ENCODE assay signal across 8 mouse cellular contexts in genomic region chr4:106920119-106920518, GRCm38 (mm10).
"Had no signal": no experiment of that assay in that cellular context is flagged by ENCODE, and none has a peak within 500 bp of the region (broad histone marks: within the 10 kb centered on the region; RNA-seq: fewer than 3 reads in every experiment).

No protein-coding gene starts in this region.

- ATAC-seq: intestine, postnatal 0 days; midbrain, embryonic 13.5 days had no signal

- H3K9ac ChIP-seq: lung, embryonic 15.5 days; midbrain, embryonic 13.5 days had no signal

- H3K27ac ChIP-seq: limb, embryonic 12.5 days; lung, embryonic 15.5 days; midbrain, embryonic 13.5 days; stomach, postnatal 0 days had no signal

- H3K4me3 ChIP-seq: limb, embryonic 12.5 days; lung, embryonic 15.5 days; midbrain, embryonic 13.5 days had no signal

- H3K4me2 ChIP-seq: limb, embryonic 12.5 days; lung, embryonic 15.5 days; midbrain, embryonic 13.5 days had no signal

- H3K27me3 ChIP-seq: limb, embryonic 12.5 days; lung, embryonic 15.5 days; midbrain, embryonic 13.5 days had no signal

- H3K9me3 ChIP-seq: limb, embryonic 12.5 days; lung, embryonic 15.5 days; midbrain, embryonic 13.5 days had no signal

- DNase-seq: kidney, adult 8-10 months; kidney, postnatal 25 days; thymus, postnatal 4 days had no signal
